Mouse (Mus musculus) natural killer cell, adult 2 months (primary cell): ENCODE results near the gene 4933427D14Rik.

Source experiments
- DNase-seq, 2 experiments: peaks; one replicate each; pipeline ENCODE4 v3.0.0; 2022; ENCODE audit warnings: low spot score in 2 of 2

The 4933427D14Rik gene

GRCm38 (mm10) chr11:72207204-72207833 lies at the start of gene 4933427D14Rik, which contains the start of gene Txndc17:
Gene 4933427D14Rik, minus strand, starts transcription at chr11:72207459.
Gene Txndc17, plus strand, starts transcription at chr11:72207547.
- peak; percentile 72 to 73 for DNase-seq

- DNase-seq, result no peak
These were observed 49.2 kb upstream of the 4933427D14Rik start for GRCm38 (mm10) chr11:72256441-72256840.

GRCm38 (mm10) chr11:72255629-72256028 lies 48.4 kb upstream of the 4933427D14Rik start:
- no peak for DNase-seq

- DNase-seq, result no peak
These were observed 38.0 kb upstream of the 4933427D14Rik start for GRCm38 (mm10) chr11:72245196-72245753.

- DNase-seq, result no peak
These were observed 33.0 kb upstream of the 4933427D14Rik start for GRCm38 (mm10) chr11:72240062-72240860.

GRCm38 (mm10) chr11:72234013-72234412 lies 26.8 kb upstream of the 4933427D14Rik start:
- DNase-seq, result no peak

- DNase-seq, result no peak
These were observed 25.7 kb upstream of the 4933427D14Rik start for GRCm38 (mm10) chr11:72232991-72233390.

- no peak for DNase-seq
These were observed 24.8 kb upstream of the 4933427D14Rik start for GRCm38 (mm10) chr11:72232068-72232467.

- DNase-seq, result no peak
These were observed 21.3 kb upstream of the 4933427D14Rik start for GRCm38 (mm10) chr11:72228513-72228912.

GRCm38 (mm10) chr11:72226901-72227300 lies 19.6 kb upstream of the 4933427D14Rik start:
- DNase-seq, result no peak

- no peak for DNase-seq
These were observed 18.9 kb upstream of the 4933427D14Rik start for GRCm38 (mm10) chr11:72226020-72226791.

GRCm38 (mm10) chr11:72224865-72225264 lies 17.6 kb upstream of the 4933427D14Rik start:
- DNase-seq, result peak; percentile 60 to 70

GRCm38 (mm10) chr11:72223414-72223813 lies 16.2 kb upstream of the 4933427D14Rik start:
- no peak for DNase-seq

GRCm38 (mm10) chr11:72221278-72221677 lies 14.0 kb upstream of the 4933427D14Rik start:
- DNase-seq, result peak; percentile 62 to 74

GRCm38 (mm10) chr11:72217116-72217515 lies 9.9 kb upstream of the 4933427D14Rik start:
- no peak for DNase-seq

- DNase-seq, result peak; percentile 69 to 72
These were observed 8.1 kb upstream of the 4933427D14Rik start, which contains the start of gene Med31 for GRCm38 (mm10) chr11:72215410-72215797. Gene Med31, minus strand, starts transcription at chr11:72215592.

GRCm38 (mm10) chr11:72214591-72215409 lies 7.5 kb upstream of the 4933427D14Rik start:
- DNase-seq, result peak; percentile 90 to 94

- no peak for DNase-seq
These were observed 647 bp upstream of the 4933427D14Rik start for GRCm38 (mm10) chr11:72207834-72208377.

GRCm38 (mm10) chr11:72206341-72207203 lies 687 bp downstream of the 4933427D14Rik start, which contains the start of gene Gm43951:
Gene Gm43951, minus strand, starts transcription at chr11:72206840.
- no peak for DNase-seq
